Mouse (Mus musculus) heart, embryonic 11.5 days (tissue): ENCODE results near the gene Vps13d. TPM values are rescaled to one million over a fixed set of nuclear protein-coding genes. Genes with fewer than 3 reads are reported as not detected.
A peak's percentile ranks its signal among the peaks of the same experiment; 100 is the strongest.

ENCODE experiments used
- ATAC-seq: fragments of 200-750 bp; cut with Nextera tagmentation; replicated peaks from 2 replicates; pipeline ENCODE4 v1.8.0; 2017; ENCODE audit warnings: moderate library complexity; ENCODE audit not compliant: insufficient number of reproducible peaks, low FRiP score, low TSS enrichment
- H3K27ac ChIP-seq: fragments of 300-500 bp; sonication (generic); 2 replicates; pipeline ENCODE4 v1.5.1; 2014; ENCODE audit warnings: mild to moderate bottlenecking, low read depth, low read length
- H3K27me3 ChIP-seq: fragments of 300-500 bp; sonication (generic); 2 replicates; pipeline ENCODE4 v1.6.1; 2014; ENCODE audit warnings: mild to moderate bottlenecking, low read length, mixed read lengths; ENCODE audit not compliant: control insufficient read depth, insufficient read depth
- H3K36me3 ChIP-seq: fragments of 300-500 bp; sonication (generic); 2 replicates; pipeline ENCODE4 v1.6.1; 2014; ENCODE audit warnings: mild to moderate bottlenecking, low read length, moderate library complexity, mixed read lengths; ENCODE audit not compliant: control insufficient read depth, insufficient read depth
- H3K4me1 ChIP-seq: fragments of 300-500 bp; sonication (generic); 2 replicates; pipeline ENCODE4 v1.6.1; 2014; ENCODE audit warnings: low read length; ENCODE audit not compliant: control insufficient read depth, insufficient read depth
- H3K4me2 ChIP-seq: fragments of 300-500 bp; sonication (generic); 2 replicates; pipeline ENCODE4 v1.6.1; 2014; ENCODE audit warnings: mild to moderate bottlenecking, moderate library complexity
- H3K4me3 ChIP-seq: fragments of 300-500 bp; sonication (generic); 2 replicates; pipeline ENCODE4 v1.5.1; 2014; ENCODE audit warnings: low read depth, low read length
- H3K9ac ChIP-seq: fragments of 300-500 bp; sonication (generic); 2 replicates; pipeline ENCODE4 v1.6.1; 2014; ENCODE audit warnings: mild to moderate bottlenecking, low read depth, low read length, moderate library complexity
- H3K9me3 ChIP-seq: fragments of 300-500 bp; sonication (generic); replicated peaks from 2 replicates; pipeline ENCODE4 v1.6.1; 2016; ENCODE audit warnings: low read length; ENCODE audit not compliant: control insufficient read depth
- WGBS: fragments of 180-500 bp; shearing (Covaris S2); extraction: QIAGEN DNeasy Blood & Tissue Kit; methylation state at CpG from one replicate; pipeline ENCODE4 v1.1.7; 2014; ENCODE audit not compliant: insufficient replicate concordance; 5-methylcytosine and 5-hydroxymethylcytosine counted together
- polyA plus RNA-seq: library from polyadenylated mRNA; unstranded; fragments of >200 nt; fragmentation: Nextera tagmentation; extraction: Ambion mirVana; gene quantifications from 2 replicates; pipeline ENCODE4 v1.2.1, GENCODE M21; 2014

Vps13d gene
- polyA plus RNA-seq, 1 experiment from 2014 or later = 12.0 TPM

DNA sequence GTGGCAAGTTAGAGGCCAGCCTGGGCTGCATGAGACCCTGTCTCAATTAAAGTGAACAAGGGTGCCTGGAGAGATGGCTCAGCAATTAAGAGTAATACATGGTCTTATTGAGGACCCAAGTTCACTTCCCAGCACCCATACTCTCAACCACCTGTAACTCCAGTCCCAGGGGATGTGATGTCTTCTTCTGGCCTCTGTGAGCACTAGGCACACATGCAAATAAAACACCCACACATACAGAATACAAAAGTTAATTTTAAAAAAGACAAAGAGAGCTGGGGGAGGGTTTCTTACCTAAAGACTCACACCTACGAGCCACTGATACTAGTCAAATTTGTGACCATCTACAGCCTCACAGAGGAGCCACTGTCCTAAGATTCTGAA, 43.7 kb downstream of the Vps13d start:
- Histone ChIP-seq H3K9me3 (no peaks in the 10 kb centered on the region), H3K27me3 (no peaks in the 10 kb centered on the region), H3K4me2 (no peak overlapping the region), H3K4me3 (no peak overlapping the region), H3K4me1 (no peaks in the 10 kb centered on the region), H3K36me3 (peaks cover 24% of the 10 kb centered on the region), H3K9ac (no peak overlapping the region), H3K27ac (no peak overlapping the region)
- no peak for ATAC-seq
- whole genome bisulfite sequencing = 84% methylated on average over 1 of the region's 1 CpGs

DNA sequence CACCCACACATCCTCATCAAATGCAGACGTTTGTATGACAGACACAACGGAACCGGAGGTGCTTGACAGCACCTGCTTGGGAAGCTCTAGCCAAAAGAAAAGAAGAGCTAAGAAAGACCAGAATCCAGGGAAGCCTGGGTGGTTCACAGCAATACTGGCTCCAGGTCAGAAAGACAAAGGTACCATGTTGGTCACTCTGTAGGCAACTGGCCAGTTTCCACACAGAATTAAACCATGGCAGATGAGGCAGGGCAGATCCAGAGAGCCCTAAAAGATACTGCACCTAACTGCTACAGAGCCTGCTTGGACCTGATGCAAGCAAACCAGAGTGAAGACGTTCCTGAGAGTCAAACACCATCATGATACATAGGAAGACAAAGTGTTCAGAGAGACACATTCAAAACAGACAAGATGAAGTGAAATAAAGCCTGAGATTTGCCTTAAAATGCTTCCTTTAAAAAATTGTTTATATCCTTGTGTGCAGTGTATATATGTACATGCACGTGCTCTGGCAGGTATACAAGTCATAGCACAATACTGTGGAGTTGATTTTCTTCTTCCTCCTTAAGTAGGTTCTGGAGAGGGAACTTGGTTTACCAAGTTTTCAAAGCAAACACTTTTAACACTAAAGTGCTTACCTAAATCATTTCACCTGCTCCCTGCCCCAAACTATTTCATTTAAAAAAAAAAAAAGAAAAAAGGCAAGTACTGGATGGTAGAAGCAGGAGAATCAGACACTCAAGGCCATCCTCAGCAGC, 44.3 kb downstream of the Vps13d start:
- no peaks in the 10 kb centered on the region for H3K4me1 ChIP-seq
- H3K36me3 ChIP-seq = peaks cover 18% of the 10 kb centered on the region
- H3K4me3 ChIP-seq = no peak overlapping the region
- WGBS = 83% methylated on average over 5 of the region's 5 CpGs
- H3K27me3 ChIP-seq = no peaks in the 10 kb centered on the region
- H3K27ac ChIP-seq = no peak overlapping the region
- ATAC-seq = no peak
- H3K9ac ChIP-seq = no peak overlapping the region
- no peaks in the 10 kb centered on the region for H3K9me3 ChIP-seq
- no peak overlapping the region for H3K4me2 ChIP-seq

DNA sequence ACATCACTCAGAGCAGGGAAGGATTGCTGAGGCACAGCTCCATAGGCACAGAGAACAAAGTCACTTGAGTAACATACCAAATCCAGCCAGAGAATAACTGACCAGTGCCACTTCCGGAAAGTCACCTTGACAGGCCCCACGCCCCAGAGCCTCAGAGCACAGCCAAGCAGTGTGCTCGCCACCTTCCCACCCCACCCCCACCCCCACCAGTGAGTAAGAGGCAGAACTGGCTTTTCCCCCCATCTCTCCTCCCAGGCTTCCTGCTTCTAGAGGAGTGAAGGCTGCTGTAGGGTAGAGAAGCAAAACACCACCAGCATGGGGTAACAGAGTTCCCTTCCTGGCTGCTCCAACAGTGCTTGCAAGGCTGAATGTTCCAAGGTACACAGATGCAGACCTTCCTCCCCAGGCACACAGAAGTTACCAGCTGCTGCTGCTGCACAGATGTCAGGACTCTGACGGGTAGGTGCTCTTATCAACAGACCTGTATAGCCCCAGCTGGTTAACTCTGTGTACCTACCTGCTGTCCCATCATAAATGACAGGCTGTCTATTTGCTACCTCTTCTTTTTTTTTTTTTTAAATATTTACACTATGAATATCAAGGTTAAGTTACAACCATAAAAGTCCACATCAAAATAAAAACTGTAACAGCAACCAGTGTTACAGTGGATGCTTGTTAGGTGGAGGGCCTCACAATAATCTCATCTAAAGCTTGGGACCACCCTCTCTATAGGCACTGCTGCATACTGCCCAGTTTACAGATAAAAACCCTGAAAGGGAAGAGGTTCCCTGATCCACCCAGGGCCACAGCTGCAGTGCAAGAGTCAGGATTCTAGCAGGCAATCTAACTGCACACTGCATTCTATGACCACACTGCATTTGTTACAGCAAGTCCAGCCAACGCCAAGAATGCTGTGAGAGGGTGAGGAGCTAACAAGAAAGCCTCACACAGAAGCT, 47.5 kb downstream of the Vps13d start:
- Histone ChIP-seq H3K9ac (no peak overlapping the region), H3K4me3 (no peak overlapping the region), H3K27me3 (no peaks in the 10 kb centered on the region), H3K9me3 (no peaks in the 10 kb centered on the region), H3K4me2 (no peak overlapping the region), H3K27ac (no peak overlapping the region), H3K36me3 (peaks cover 18% of the 10 kb centered on the region), H3K4me1 (no peaks in the 10 kb centered on the region)
- 37% methylated on average over 5 of the region's 5 CpGs for WGBS
- ATAC-seq = 0 out of 2 replicates have a peak, but pooled peaks have one; percentile 35

- Histone ChIP-seq H3K27me3 (no peaks in the 10 kb centered on the region), H3K9ac (no peak overlapping the region), H3K4me2 (no peak overlapping the region), H3K4me3 (no peak overlapping the region), H3K9me3 (no peaks in the 10 kb centered on the region), H3K4me1 (no peaks in the 10 kb centered on the region), H3K36me3 (peaks cover 22% of the 10 kb centered on the region), H3K27ac (no peak overlapping the region)
- no peak for ATAC-seq
- WGBS = 75% methylated on average over 5 of the region's 5 CpGs
These were observed 51.3 kb downstream of the Vps13d start for GRCm38 (mm10) chr4:145143533-145143932.

GRCm38 (mm10) chr4:145136705-145137104, 58.1 kb downstream of the Vps13d start:
- no peak for ATAC-seq
- Histone ChIP-seq H3K4me1 (no peaks in the 10 kb centered on the region), H3K4me3 (no peak overlapping the region), H3K36me3 (peaks cover 29% of the 10 kb centered on the region), H3K27me3 (no peaks in the 10 kb centered on the region), H3K4me2 (no peak overlapping the region), H3K9ac (no peak overlapping the region), H3K27ac (no peak overlapping the region; the same call in 1 of the 2 replicates), H3K9me3 (no peaks in the 10 kb centered on the region)
- 95% methylated on average over 1 of the region's 1 CpGs for WGBS

DNA sequence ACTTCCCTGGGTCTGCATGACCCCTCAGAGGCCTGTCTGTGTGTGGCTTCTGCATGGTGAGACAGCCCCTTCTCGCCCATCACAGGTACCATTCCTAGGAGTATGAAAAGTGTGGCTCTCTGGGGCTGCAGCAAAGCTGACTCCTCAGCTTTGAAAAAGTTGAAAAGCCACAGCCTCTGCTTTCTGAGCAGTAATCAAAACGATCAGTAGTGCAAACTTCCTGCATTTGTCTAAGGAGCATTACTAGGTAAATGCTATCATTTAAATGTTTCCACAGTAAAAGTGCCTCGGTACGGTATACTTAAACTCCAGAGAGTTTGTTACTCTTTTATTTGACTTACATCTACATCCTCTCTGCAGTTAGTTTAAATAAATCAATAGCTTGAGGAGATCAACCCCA, 59.3 kb downstream of the Vps13d start:
- no peak for ATAC-seq
- Histone ChIP-seq H3K9ac (no peak overlapping the region), H3K27me3 (no peaks in the 10 kb centered on the region), H3K4me3 (no peak overlapping the region), H3K36me3 (peaks cover 31% of the 10 kb centered on the region), H3K9me3 (no peaks in the 10 kb centered on the region), H3K4me1 (no peaks in the 10 kb centered on the region), H3K27ac (no peak overlapping the region), H3K4me2 (no peak overlapping the region)
- 71% methylated on average over 4 of the region's 4 CpGs for WGBS

DNA sequence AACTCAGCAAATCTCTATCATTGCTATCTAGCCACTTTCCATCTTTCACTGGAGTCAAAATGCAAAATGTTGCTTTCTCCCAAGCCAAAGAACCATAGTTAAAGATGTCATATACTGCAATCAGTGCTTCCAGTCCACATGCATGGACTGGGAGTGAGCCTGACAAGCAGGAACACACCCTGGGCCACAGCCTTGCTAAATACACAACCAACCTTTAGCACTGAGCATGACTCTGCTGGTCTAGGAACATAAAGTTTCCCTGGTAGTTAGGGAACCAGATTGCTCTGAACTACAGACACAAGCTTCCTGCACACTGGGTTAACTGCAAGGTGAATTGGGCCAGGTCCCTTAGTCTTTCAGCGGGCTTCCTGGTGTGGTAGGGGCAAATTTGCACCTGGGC, 64.0 kb downstream of the Vps13d start:
- no peak overlapping the region for H3K4me2 ChIP-seq
- peaks cover 25% of the 10 kb centered on the region for H3K36me3 ChIP-seq
- H3K9ac ChIP-seq = no peak overlapping the region
- no peaks in the 10 kb centered on the region for H3K9me3 ChIP-seq
- ATAC-seq = no peak
- 77% methylated on average over 1 of the region's 1 CpGs for WGBS
- no peaks in the 10 kb centered on the region for H3K4me1 ChIP-seq
- no peak overlapping the region for H3K4me3 ChIP-seq
- H3K27me3 ChIP-seq = no peaks in the 10 kb centered on the region
- H3K27ac ChIP-seq = no peak overlapping the region

DNA sequence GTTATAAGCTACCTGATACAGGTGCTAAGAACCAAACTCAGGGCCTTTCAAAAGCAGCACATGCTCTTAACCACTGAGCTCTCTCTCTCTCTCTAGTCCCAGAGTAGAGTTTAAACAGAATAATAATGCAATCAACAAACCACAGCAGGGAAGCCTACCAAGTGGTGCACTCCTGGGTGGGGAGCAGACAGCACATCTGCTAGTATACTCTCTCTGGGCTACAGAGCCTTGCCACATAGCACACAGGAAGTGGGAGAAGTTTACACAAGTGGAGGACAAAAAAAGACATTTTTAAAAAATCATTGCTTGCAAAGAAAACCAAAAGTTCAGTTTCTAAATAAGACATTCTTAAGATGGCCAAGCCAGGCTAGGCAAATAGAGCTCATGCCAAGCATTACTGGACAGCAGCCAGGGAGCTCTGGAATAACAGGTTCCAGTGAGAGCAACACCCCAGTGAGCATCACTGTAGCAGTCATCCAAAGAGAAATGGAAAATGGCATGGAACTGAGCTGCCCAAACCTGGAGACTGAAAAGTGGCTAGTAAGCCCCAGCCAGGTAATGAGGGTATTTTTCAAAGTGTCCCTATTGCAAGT, 64.8 kb downstream of the Vps13d start:
- no peaks in the 10 kb centered on the region for H3K4me1 ChIP-seq
- no peak overlapping the region for H3K4me3 ChIP-seq
- peaks cover 25% of the 10 kb centered on the region for H3K36me3 ChIP-seq
- H3K9me3 ChIP-seq = no peaks in the 10 kb centered on the region
- no peak overlapping the region for H3K4me2 ChIP-seq
- ATAC-seq = no peak
- H3K27me3 ChIP-seq = no peaks in the 10 kb centered on the region
- H3K27ac ChIP-seq = no peak overlapping the region
- H3K9ac ChIP-seq = no peak overlapping the region
